Mouse (Mus musculus): ENCODE data around the gene C130074G19Rik. TPM values are rescaled to one million over a fixed set of nuclear protein-coding genes. Genes with fewer than 3 reads are reported as not detected.

C130074G19Rik gene
- total RNA-seq, 1 experiment from 2014 or later, result not detected

GRCm38 (mm10) chr1:184851166-184851565, 31.9 kb downstream of the C130074G19Rik start:
- ATAC-seq (replicated peaks; ENCODE audit: insufficient number of reproducible peaks, low FRiP score, low TSS enrichment, poor library complexity, severe bottlenecking), result no peak

GRCm38 (mm10) chr1:184846973-184847372, 36.0 kb downstream of the C130074G19Rik start:
- no peak for ATAC-seq (replicated peaks; ENCODE audit: insufficient number of reproducible peaks, low FRiP score, low TSS enrichment, poor library complexity, severe bottlenecking)

- no peak for ATAC-seq (replicated peaks; ENCODE audit: insufficient number of reproducible peaks, low FRiP score, low TSS enrichment, poor library complexity, severe bottlenecking)
Measured at GRCm38 (mm10) chr1:184846092-184846750, 36.8 kb downstream of the C130074G19Rik start, which contains the start of gene Marc2. TSS of gene Marc2 (minus strand) at chr1:184846451.

GRCm38 (mm10) chr1:184845111-184846071, 37.6 kb downstream of the C130074G19Rik start:
- ATAC-seq (replicated peaks; ENCODE audit: insufficient number of reproducible peaks, low FRiP score, low TSS enrichment, poor library complexity, severe bottlenecking), result peak; percentile 96

GRCm38 (mm10) chr1:184844326-184845066, 38.5 kb downstream of the C130074G19Rik start:
- ATAC-seq (replicated peaks; ENCODE audit: insufficient number of reproducible peaks, low FRiP score, low TSS enrichment, poor library complexity, severe bottlenecking), result no peak

- no peak for ATAC-seq (replicated peaks; ENCODE audit: insufficient number of reproducible peaks, low FRiP score, low TSS enrichment, poor library complexity, severe bottlenecking)
Measured at GRCm38 (mm10) chr1:184837649-184838048, 45.4 kb downstream of the C130074G19Rik start.

GRCm38 (mm10) chr1:184836350-184836749, 46.7 kb downstream of the C130074G19Rik start:
- no peak for ATAC-seq (replicated peaks; ENCODE audit: insufficient number of reproducible peaks, low FRiP score, low TSS enrichment, poor library complexity, severe bottlenecking)

GRCm38 (mm10) chr1:184833499-184833898, 49.5 kb downstream of the C130074G19Rik start:
- ATAC-seq (replicated peaks; ENCODE audit: insufficient number of reproducible peaks, low FRiP score, low TSS enrichment, poor library complexity, severe bottlenecking), result no peak

GRCm38 (mm10) chr1:184832211-184832610, 50.8 kb downstream of the C130074G19Rik start:
- no peak for ATAC-seq (replicated peaks; ENCODE audit: insufficient number of reproducible peaks, low FRiP score, low TSS enrichment, poor library complexity, severe bottlenecking)

GRCm38 (mm10) chr1:184829897-184830296, 53.1 kb downstream of the C130074G19Rik start:
- ATAC-seq (replicated peaks; ENCODE audit: insufficient number of reproducible peaks, low FRiP score, low TSS enrichment, poor library complexity, severe bottlenecking), result no peak

GRCm38 (mm10) chr1:184827175-184827701, 55.8 kb downstream of the C130074G19Rik start:
- no peak for ATAC-seq (replicated peaks; ENCODE audit: insufficient number of reproducible peaks, low FRiP score, low TSS enrichment, poor library complexity, severe bottlenecking)

GRCm38 (mm10) chr1:184825093-184825492, 57.9 kb downstream of the C130074G19Rik start:
- ATAC-seq (replicated peaks; ENCODE audit: insufficient number of reproducible peaks, low FRiP score, low TSS enrichment, poor library complexity, severe bottlenecking), result no peak

- peak; percentile 84 for ATAC-seq (replicated peaks; ENCODE audit: insufficient number of reproducible peaks, low FRiP score, low TSS enrichment, poor library complexity, severe bottlenecking)
Measured at GRCm38 (mm10) chr1:184824439-184824851, 58.6 kb downstream of the C130074G19Rik start.

- ATAC-seq (replicated peaks; ENCODE audit: insufficient number of reproducible peaks, low FRiP score, low TSS enrichment, poor library complexity, severe bottlenecking), result no peak
Measured at GRCm38 (mm10) chr1:184822678-184823077, 60.3 kb downstream of the C130074G19Rik start.

Other genes with a start within 250 kb of the C130074G19Rik start
- 5.3 to 9.2 TPM (median 5.4 TPM) in 3 replicates for gene Hlx, start 150.6 kb downstream of the C130074G19Rik start, total RNA-seq (2017)
- gene Marc1, start 71.9 kb downstream of the C130074G19Rik start, total RNA-seq (2017), result not detected in 3 replicates
- 44.9 to 78.1 TPM (median 60.4 TPM) in 3 replicates for gene Marc2, start 36.8 kb downstream of the C130074G19Rik start, total RNA-seq (2017)
- gene Mark1, start 116.4 kb upstream of the C130074G19Rik start, total RNA-seq (2017), result 0.19 TPM in 1 of 3 replicates, not detected in the others